8 mouse cellular contexts compared by ENCODE assay signal in the genomic region with DNA sequence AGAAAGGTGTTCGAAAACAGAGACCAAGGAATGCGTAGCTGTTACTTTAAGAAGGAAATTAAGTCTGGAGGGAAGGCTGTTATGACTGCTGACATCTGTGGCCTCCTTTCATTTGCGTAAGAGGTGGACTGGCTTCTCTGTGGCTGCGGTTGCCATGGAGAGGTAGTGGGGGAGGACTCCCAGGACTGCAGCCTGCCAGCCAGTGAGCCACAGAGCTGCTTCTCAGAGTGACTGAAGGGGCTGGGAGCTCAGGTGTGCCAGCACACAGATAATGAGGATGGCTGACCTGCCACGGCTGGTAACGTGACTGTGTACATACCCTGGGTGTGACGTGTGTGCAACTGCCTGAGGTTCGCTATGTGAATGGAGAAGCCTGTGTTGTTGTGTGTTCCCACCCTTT. TPM values are rescaled to one million over a fixed set of nuclear protein-coding genes. Genes with fewer than 3 reads are reported as not detected.
DNase-seq lines count a peak whose midpoint lies in the region; ATAC-seq and TF ChIP-seq lines count a peak whose summit lies in the region.

No protein-coding gene starts in this region.

- no peak overlapping the region for H3ac ChIP-seq in C2C12 (ENCODE audit: control insufficient read depth, insufficient read length, low read depth)

- DNase-seq in brain, embryonic 14.5 days (ENCODE audit: low read depth) = peak; percentile 96
- peak; percentile 63 to 69 for DNase-seq in heart, postnatal 10 days
- DNase-seq in kidney, postnatal 36 days = peak; percentile 69 to 77
- peak; percentile 41 for DNase-seq in liver, embryonic 13.5 days
- DNase-seq in naive thymus-derived CD4-positive, alpha-beta T cell, adult 2 months (ENCODE audit: low read depth) = peak; percentile 83
- peak; percentile 86 for DNase-seq in splenic B cell, adult 2 months (ENCODE audit: low read depth, low spot score)

- no peak for TF ChIP-seq CTCF in C2C12 (IDR thresholded peaks at IDR 0.05; ENCODE audit: control insufficient read depth, insufficient read depth, insufficient read length)
- no peak for TF ChIP-seq CTCF in brain, embryonic 14.5 days (IDR thresholded peaks at IDR 0.05; ENCODE audit: borderline replicate concordance, extremely low read depth, insufficient read depth, insufficient read length)

- H3K36me3 ChIP-seq in C2C12 (ENCODE audit: control insufficient read depth, insufficient read depth) = no peaks in the 10 kb centered on the region
- peaks cover 5% of the 10 kb centered on the region; the same call in 1 of the 2 replicates for H3K36me3 ChIP-seq in forebrain, embryonic 12.5 days (replicated peaks)
- 0 out of 2 replicates have a peak, but pooled peaks cover 3% of the 10 kb centered on the region for H3K36me3 ChIP-seq in liver, embryonic 13.5 days
- H3K36me3 ChIP-seq in splenic B cell, adult 2 months (ENCODE audit: control insufficient read depth, insufficient read depth, low read length, poor library complexity, severe bottlenecking) = no peaks in the 10 kb centered on the region

- no peak overlapping the region for H3K9ac ChIP-seq in forebrain, embryonic 12.5 days
- H3K9ac ChIP-seq in liver, embryonic 13.5 days = no peak overlapping the region; the same call in 1 of the 2 replicates

- H3K79me2 ChIP-seq in C2C12 (ENCODE audit: control insufficient read depth, insufficient read depth) = no peaks in the 10 kb centered on the region

- no peak for TF ChIP-seq POLR2A in brain, embryonic 14.5 days (IDR thresholded peaks at IDR 0.05; ENCODE audit: borderline replicate concordance, extremely low read depth, insufficient read depth, insufficient read length, poor library complexity, severe bottlenecking)

- H3K4me3 ChIP-seq in C2C12 (ENCODE audit: insufficient read depth, poor library complexity, severe bottlenecking) = no peak overlapping the region
- H3K4me3 ChIP-seq in forebrain, embryonic 12.5 days (replicated peaks) = 0 out of 2 replicates have a peak overlapping the region, but pooled peaks have one; percentile 5
- no peak overlapping the region; the same call in 1 of the 2 replicates for H3K4me3 ChIP-seq in liver, embryonic 13.5 days (replicated peaks)

- peaks cover 38% of the 10 kb centered on the region for H3K4me1 ChIP-seq in forebrain, embryonic 12.5 days
- peaks cover 46% of the 10 kb centered on the region for H3K4me1 ChIP-seq in liver, embryonic 13.5 days (replicated peaks)

- H3K9me3 ChIP-seq in forebrain, embryonic 12.5 days = peaks cover 6% of the 10 kb centered on the region; the same call in 1 of the 2 replicates
- H3K9me3 ChIP-seq in liver, embryonic 13.5 days (replicated peaks) = no peaks in the 10 kb centered on the region

- peak; percentile 96 for ATAC-seq in forebrain, embryonic 12.5 days (ENCODE audit: low FRiP score)
- peak; percentile 68 for ATAC-seq in liver, embryonic 13.5 days (ENCODE audit: low read depth)

- intact Hi-C loops in heart, postnatal 10 days (cut with DNase I) = no loop called here

- H3K79me3 ChIP-seq in C2C12 (ENCODE audit: low read depth) = no peaks in the 10 kb centered on the region

- peak overlapping the region; percentile 32 for H3K4me2 ChIP-seq in forebrain, embryonic 12.5 days
- peak overlapping the region; percentile 45 for H3K4me2 ChIP-seq in liver, embryonic 13.5 days

- WGBS in forebrain, embryonic 12.5 days = 16% methylated on average over 8 of the region's 8 CpGs
- WGBS in liver, embryonic 13.5 days (ENCODE audit: insufficient replicate concordance) = 18% methylated on average over 8 of the region's 8 CpGs

- H3K27ac ChIP-seq in forebrain, embryonic 12.5 days = peak overlapping the region; percentile 77
- H3K27ac ChIP-seq in liver, embryonic 13.5 days = no peak overlapping the region

- no peaks in the 10 kb centered on the region for H3K27me3 ChIP-seq in C2C12 (ENCODE audit: control insufficient read depth, insufficient read depth, insufficient read length)
- no peaks in the 10 kb centered on the region for H3K27me3 ChIP-seq in forebrain, embryonic 12.5 days
- no peaks in the 10 kb centered on the region for H3K27me3 ChIP-seq in liver, embryonic 13.5 days
- H3K27me3 ChIP-seq in splenic B cell, adult 2 months (ENCODE audit: control insufficient read depth, insufficient read depth, low read length, poor library complexity, severe bottlenecking) = no peaks in the 10 kb centered on the region

TF ChIP-seq in C2C12, 6 proteins besides CTCF, POLR2A, EP300 and RAD21:
- TF ChIP-seq MYOG (IDR thresholded peaks at IDR 0.05; ENCODE audit: control insufficient read depth, extremely low read depth, insufficient read length) = no peak
- TF ChIP-seq USF1 (IDR thresholded peaks at IDR 0.05; ENCODE audit: low read depth) = no peak
- TF ChIP-seq CEBPB (IDR thresholded peaks at IDR 0.05; ENCODE audit: low read depth) = peak; percentile 50
- TF ChIP-seq MAX (IDR thresholded peaks at IDR 0.05) = no peak
- TF ChIP-seq FOSL1 (IDR thresholded peaks at IDR 0.05; ENCODE audit: insufficient read depth, low read length, poor library complexity, severe bottlenecking) = no peak
- no peak for TF ChIP-seq MYOD1 (IDR thresholded peaks at IDR 0.05; ENCODE audit: control insufficient read depth, insufficient read length, low read depth)

RNA-seq across cellular contexts. Expression of a gene that starts 51.2 kb away (rescaled TPM):
- polyA plus RNA-seq in C2C12 (2012; fragmentation: generic; extraction: Trizol) = 2.2 TPM
- polyA plus RNA-seq in brain, embryonic 14.5 days (2012; rRNA removed) = 26.7 and 43.0 TPM in 2 replicates
- polyA plus RNA-seq in forebrain, embryonic 12.5 days (2016; fragmentation: Nextera tagmentation; extraction: Ambion mirVana) = 17.4 and 22.1 TPM in 2 replicates
- 10 to 100 TPM; 24.2 to 24.3 TPM for total RNA-seq in heart, postnatal 10 days (2021)
- polyA plus RNA-seq in liver, embryonic 13.5 days (2015; fragmentation: Nextera tagmentation; extraction: Ambion mirVana) = 2.4 and 3.3 TPM in 2 replicates

Comparison
In these comparisons a context has a peak if more than half of its experiments do, and no peak if none do; other contexts are left out.
1. DNase-seq: peak in every context shown above with its lines; median percentile 96 in brain, embryonic 14.5 days; 86 in splenic B cell, adult 2 months; 83 in naive thymus-derived CD4-positive, alpha-beta T cell, adult 2 months; 73 in kidney, postnatal 36 days; 66 in heart, postnatal 10 days; 41 in liver, embryonic 13.5 days.